Mouse (Mus musculus) kidney, postnatal 4 days (tissue): ENCODE data around the gene Lipo3.
A peak's percentile ranks its signal among the peaks of the same experiment; 100 is the strongest.
"Not testable (repeated sequence)": the region's sequence is repeated elsewhere in the genome, so short reads cannot be mapped to it uniquely, and the experiment has no call there.

Experiments
- DNase-seq, 2 experiments: peaks; one replicate each; pipeline ENCODE4 v3.0.0; 2021; ENCODE audit warnings: mixed read lengths in 2 of 2

Gene Lipo3

GRCm38 (mm10) chr19:33761287-33762086, at the start of gene Lipo3:
Gene Lipo3 (minus strand): TSS chr19:33761951.
- peak; percentile 39 to 67 for DNase-seq

DNA sequence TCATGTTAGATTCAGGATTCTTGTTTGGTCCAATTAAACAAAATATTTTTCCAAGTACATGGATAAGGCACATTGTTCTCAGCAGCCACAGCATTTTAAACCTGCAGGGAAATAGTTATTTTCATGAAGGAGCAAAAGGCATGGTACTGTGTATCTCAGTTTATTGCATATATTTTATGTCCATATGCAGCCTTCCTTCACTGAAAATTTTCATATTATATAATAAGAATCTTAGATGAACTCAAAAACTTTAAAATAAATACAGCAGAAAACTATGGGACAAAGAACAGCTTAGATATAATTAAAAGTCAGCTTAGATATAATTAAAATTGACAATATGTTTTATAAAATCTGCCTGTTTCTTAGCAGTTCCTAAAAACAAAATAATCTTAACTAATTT, 25.6 kb upstream of the Lipo3 start, which contains the start of gene Lipo1:
TSS of gene Lipo1 (minus strand) at position 101 of the 400 bp plus-strand sequence.
- not testable (repeated sequence) for DNase-seq

DNA sequence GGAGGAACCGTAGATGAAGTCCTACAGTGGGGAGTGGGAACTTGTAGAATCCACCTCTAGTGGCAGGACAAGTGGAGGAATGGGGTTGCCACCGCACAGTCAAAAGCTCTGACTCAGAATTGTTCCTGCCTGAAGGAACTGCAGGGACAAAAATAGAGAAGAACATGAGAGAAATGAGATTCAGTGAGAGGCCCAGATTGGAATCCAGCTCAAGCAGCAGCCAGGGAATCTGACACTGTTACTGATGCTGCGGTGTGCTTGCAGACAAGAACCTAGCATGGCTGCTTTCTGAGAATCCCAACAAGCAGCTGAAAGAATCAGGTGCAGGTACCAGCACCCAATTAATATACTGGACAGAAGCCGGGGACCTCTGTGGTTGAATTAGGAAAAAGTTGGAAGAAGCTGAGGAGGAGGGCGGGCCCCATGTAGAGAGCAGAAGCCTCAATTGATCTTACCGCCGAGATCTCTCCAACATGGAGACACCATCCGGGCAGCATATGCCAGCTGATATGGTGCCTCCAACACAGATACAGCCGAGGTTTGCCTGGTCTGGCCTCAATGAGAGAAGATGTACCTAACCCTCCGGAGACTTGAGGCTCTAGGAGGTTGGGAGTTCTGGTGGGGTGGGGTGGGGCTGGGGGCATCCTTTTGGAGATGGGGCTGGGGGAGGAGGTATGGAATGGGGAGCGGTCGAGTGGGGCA, 25.0 kb upstream of the Lipo3 start:
- no peak for DNase-seq

- not testable (repeated sequence) for DNase-seq
Measured at GRCm38 (mm10) chr19:33751259-33751658, 10.5 kb downstream of the Lipo3 start, which contains the start of gene Lipo2. Gene Lipo2 (minus strand): TSS chr19:33751359.

DNA sequence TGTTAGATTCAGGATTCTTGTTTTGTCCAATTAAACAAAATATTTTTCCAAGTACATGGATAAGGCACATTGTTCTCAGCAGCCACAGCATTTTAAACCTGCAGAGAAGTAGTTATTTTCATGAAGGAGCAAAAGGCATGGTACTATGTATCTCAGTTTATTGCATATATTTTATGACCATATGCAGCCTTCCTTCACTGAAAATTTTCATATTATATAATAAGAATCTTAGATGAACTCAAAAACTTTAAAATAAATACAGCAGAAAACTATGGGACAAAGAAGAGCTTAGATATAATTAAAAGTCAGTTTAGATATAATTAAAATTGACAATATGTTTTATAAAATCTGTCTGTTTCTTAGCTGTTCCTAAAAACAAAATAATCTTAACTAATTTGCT, 136.6 kb downstream of the Lipo3 start, which contains the start of gene Gm8978:
TSS of gene Gm8978 (minus strand) at position 101 of the 400 bp plus-strand sequence.
- not testable (repeated sequence) for DNase-seq

DNA sequence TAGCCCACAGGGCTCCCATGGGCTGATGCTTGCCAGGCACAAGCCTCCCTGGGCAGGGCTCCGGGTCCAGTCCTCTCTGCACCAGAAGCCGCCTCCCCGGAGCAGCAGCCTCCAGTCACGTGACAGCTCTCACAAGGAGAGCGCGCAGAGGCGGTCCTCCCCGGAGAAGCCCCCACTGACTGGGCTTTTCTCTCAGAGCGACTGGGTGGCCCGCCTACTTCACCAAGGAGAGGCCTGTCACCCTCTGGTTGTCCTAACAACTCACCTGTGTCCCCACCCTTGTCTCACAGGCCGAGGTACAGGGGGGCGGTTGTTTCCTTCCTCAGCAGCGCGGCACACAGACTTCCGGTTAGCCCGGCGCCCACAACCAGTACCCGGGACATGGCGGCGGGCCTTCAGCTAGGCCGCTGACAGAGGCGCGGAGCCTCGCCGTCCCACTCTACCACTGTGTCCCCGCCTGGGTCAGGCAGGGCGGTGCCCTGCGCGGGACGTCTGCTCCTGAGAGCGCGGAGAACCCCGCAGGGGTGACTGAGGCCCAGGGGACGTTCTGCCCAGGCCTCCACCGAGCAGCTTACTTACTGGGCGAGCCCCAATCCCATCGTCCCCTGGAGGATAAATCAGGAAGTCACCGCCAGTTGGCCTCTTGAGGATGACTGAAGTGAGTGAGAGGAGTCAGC, 172.0 kb downstream of the Lipo3 start:
- peak; percentile 56 to 79 for DNase-seq

DNA sequence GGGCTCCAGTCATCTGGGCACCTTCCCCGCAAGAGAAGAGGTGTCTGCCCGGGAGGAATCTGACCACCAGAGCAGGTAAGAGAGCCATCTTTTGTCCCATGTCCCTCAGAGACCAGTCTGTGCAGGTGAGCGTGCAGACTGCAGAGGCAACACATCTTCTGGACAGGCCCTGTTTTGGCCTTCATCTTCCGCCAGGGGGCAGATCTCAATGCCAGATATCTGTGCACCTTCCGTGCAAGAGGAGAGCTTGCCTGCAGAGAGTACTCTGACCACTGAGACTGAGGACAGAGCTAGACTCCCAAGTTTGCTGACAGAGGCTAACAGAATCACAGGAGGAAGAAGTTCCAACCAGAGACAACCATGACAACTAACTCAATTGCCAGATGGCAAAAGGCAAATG, 193.2 kb downstream of the Lipo3 start:
- DNase-seq, result not testable (repeated sequence)

DNA sequence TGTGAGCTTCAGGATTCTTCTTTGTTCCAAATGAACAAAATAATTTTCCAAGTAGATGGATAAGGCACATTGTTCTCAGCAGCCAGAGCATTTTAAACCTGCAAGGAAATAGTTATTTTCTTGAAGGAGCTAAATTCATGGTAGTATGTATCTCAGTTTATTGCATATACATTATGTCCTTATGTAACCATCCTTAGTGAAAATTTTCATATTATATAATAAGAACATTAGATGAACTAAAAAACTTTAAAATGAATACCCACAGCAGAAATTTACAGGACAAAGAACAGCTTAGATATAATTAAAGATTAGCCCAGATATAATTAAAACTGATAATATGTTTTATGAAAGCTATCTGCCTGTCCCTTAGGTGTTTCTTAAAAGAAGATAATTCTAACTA, 244.1 kb downstream of the Lipo3 start, which contains the start of gene Lipo4:
TSS of gene Lipo4 (minus strand) at position 101 of the 400 bp plus-strand sequence.
- no peak for DNase-seq
